Mouse (Mus musculus): ENCODE measurements around the gene Grpel1.

Grpel1 gene

DNA sequence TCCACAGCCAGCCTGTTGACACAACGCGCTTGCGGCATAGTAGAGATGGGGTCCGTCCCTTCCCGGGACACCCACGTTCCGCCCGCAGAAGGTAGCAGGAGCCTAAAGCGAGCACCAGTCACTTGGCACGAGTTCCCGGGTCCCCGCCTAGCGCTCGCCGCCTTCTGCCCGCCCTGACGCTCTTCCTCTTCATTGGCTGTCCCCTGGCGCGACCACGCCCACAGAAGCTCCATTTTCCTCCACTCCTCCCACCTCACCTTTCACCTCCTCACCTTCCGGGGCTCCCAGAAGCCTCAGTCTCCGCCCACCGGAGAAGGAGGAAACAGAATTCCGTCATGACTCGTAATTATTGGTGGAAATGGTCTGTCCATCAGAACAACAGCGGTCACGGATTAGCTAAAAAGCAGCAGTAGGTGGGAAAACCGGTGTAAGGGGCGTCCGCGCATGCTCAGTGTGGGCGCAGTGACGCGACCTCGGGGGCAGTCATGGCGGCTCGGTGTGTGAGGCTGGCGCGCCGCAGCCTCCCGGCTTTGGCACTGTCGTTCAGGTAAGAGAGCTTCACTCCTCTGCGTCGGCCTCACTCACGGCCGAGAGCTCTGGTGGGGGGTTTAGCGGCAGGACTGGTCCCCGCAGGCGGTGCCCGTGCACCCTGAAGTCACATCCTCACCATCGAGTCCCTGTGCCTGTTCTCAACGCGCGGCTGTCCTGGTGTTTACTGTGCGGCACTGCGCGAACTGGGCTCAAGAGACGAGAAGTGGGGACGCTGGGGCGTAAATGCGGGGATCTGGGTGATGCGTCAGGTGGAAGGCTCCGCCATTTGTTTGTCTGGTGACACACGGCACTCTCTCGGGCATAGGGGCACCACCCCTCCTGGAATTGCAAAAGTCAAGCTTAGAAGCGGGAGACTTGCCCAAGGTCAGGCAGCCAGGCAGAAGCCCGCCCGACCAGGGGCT is at the start of gene Grpel1:
Grpel1 (plus strand) TSS at position 290 of the 953 bp plus-strand sequence.
- peak; percentile 99 for DNase-seq

DNA sequence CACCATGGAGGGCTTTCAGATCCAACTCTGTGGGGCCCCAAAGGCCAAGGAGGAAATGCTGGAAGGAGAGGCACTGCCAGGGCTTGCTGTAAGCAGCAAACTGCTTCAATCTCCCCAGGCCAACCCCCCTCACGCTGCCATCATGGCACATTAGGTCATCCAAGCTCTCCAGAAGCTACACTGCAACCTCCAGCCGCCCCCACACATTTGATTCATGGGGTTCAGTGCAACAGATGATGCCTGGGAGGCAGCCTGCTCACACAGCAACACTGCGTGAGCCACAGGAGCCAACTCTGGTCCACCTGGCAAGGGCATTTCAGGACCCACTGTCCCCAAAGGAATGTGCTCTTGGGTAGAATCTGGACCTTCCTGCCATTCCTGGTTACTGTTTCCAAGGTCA is 44.9 kb upstream of the Grpel1 start:
- DNase-seq = no peak

DNA sequence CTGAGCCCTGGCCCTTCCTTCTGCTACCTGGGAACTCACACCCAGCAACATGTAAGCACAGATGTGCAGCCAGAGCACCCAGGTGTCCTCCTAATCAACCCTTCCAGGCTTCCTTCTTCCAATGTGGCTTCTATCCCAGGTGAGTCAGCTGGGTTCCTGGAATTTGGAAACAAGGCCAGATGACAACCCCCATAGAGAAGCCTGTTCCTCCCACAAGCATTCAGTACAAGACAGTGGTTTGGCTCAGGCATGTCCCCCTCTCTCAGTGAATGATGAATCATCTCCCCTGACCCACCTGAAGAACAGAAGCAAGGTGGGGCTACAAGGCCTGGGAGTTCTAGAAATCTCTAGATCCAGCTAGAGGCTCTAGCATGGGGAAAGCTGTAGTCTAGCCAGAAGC is 42.1 kb upstream of the Grpel1 start:
- DNase-seq = no peak

DNA sequence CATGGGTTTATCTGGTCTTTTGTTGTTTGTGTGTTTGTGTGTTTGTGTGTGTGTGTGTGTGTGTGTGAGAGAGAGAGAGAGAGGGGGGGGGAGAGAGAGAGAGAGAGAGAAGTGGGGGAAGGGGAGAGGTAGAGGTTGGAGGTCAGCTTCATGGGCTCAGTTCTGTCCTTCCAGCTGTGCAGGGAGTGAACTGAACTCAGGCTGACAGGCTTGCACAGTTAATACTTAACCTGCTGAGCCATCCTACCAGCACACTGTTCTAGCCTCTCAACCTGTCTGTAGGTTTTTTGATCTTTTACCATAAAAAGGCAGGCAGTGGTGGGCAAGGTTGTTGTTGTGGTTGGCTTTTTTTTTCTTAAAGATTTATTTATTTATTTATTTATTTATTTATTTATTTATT is 40.1 kb upstream of the Grpel1 start:
- peak; percentile 17 for DNase-seq

DNA sequence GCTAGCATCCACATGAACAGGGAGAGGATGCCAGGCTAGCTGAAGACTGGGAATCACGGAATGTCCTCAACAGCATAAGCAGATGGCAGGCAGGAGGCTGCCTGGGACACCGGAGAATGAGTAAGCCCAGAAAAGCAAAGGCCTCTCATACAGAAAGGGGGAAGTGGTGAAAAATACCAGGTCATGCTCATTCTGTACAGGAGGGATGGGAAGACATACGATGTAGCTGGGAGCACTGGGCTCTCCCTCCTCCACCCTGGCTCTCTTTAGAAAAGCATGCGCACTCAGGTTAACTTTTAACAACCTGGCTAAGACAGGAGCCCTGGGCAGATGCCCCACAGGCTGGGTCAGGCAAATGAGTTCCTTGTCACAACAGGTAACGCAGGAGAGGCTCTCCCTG is 38.4 kb upstream of the Grpel1 start:
- peak; percentile 67 for DNase-seq

DNA sequence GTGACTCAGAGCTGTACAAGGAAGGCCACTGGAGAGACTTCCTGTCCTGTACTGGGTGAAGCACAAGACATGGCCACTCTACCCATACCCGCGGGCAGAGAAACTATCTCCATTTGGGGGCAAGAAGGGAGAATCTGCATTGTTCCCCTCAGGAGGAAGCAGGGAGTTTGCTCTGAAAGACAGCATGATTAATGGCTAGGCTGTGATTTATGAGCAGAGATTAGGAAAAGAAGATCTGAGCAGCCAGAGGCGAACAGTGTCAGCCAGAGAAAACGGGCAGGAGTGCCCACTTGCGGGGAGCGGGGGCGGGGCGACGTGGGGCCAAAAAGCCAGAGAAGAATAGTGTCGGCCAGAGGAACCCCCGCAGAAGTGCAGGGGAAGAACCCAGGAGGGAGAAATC is 37.0 kb upstream of the Grpel1 start:
- no peak for DNase-seq

DNA sequence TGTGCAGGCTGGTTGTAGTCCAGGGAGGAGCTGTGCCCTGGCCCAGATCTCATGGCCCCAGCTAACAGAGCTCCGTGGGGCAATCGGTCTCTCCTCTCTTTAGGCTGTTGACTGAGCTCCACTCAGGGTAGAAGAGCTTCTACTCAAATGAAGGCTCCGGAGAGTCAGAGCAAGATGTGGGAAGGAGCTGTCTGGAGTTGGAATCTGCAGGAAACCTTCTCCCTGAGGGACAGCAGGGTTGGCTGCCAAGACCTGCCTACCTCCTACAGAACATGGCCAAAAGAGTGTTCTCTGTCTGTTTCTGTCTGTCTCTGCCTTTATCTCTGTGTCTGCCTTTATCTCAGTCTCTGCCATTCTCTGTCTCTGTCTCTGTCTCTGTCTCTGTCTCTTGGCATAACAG is 35.2 kb upstream of the Grpel1 start:
- DNase-seq = no peak

DNA sequence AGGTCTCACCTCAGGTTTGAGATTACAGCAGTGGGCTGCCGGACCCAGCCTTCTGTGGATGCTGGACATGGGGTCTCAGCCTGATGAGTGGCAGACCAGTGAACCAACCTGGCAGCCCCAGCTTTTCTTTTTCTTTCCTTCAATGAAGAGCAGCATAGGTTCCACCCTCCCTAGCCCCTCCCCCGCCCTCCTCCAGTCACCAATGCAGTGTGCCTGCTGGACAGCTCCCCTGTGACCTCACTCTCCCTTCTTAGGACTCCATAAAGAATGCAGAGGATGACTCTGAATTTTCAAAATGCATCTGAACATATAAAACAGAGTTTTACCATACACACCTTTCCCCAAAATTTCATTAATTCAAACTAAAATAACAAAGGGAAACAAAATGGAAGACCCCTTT is 33.1 kb upstream of the Grpel1 start:
- DNase-seq = no peak

DNA sequence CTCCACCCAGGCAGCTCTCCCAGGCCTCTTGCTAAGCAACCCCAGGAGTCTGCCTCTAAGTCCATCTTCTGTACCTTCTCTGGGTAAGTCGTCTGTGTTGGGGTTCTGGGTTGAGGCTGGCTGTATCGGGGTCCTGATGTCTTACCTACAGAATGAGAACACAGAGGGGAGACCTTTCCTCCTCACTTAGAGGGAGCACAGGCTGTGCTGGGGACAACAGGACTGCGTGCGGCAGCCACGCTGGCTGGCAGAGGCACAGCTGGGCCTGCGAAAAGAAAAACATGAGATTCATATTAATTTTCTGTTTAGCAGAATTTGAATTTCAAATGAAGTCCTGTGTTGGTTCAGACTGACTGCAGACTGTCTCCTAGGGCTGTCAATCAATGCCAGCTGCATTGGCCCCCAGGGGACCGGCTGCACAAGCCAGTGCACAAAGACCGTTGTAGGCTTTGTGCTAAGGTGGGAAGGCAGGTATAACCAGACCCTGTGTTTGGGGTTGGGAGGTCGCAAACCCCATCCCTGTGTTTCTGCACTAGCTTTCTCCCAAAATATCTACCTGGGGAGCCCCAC is 30.3 kb upstream of the Grpel1 start:
- DNase-seq = no peak

DNA sequence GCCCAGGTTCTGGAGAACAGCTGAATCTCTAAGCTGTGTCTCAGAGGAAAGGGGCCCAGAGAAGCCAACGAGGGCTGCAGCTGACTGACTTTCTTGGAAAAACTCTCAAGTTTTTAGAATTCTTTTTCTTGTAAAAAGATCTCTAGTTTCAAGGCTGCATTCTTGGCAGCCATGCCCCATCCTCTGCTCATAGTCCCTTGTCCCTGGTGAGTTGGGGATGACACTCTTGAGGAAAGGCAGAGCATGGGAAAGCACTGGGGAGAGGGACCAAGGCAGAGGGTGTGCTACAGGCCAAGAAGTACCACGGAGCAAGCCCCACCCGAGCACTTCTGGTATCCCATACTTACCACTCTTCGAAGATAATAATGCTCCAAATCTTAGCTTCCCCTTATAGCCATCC is 27.9 kb upstream of the Grpel1 start:
- DNase-seq = no peak

DNA sequence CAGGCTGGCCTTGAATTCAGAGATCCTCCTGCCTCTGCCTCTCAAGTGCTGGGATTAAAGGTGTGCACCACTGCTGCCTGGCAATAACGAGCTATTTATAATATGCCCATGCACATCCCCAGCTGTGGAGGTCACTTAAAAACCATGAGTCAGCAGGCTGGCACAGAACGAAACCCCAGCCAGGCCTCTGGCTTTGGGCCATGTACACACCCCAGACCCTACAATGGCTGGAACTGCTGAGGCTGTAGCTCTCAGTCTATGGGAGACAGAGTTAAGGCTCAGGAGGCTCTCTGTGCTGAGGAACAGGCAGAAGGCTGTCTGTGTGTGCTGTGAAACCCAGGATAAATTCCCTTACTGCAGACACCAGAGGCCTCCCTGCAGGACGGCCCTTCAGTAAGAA is 24.1 kb upstream of the Grpel1 start:
- DNase-seq = no peak

DNA sequence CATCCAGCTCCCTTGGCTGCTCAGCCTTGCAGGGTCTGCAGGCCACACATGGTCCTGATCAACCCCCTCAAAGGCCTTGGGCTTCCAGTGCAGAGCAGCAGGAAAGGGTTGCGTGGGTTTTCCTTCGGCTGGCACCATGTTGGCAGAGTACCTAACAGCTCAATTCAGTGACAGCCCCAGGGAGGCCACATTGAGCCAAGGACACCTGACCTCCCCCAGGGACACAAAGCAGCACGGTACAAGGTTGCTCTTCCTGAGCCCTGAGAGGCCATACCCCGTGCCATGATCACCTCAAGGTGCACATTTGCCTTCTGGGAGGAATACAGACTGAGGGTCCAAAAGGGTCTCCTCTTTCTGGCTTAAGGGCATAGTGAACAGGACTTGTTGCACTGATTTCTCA is 20.2 kb upstream of the Grpel1 start:
- DNase-seq = no peak

DNA sequence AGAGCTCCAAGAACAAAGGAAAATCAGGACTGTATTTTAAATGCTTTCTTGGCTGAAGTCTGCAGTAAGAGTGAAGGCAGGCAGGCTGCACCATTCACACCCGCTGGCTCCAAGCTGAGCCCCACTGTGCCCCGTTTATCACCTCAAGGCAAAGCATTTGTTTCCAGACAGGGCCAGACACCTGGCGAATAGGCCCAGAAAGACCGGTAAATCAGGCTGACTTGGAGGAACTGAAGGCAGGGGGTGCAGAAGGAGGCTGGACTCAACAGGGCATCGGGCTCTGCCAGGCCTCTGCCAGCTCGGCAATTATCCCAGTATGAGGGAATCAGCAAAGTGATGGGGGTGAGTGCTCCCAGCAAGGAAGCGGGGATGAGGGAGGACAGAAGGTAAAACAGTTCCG is 19.8 kb upstream of the Grpel1 start:
- no peak for DNase-seq

DNA sequence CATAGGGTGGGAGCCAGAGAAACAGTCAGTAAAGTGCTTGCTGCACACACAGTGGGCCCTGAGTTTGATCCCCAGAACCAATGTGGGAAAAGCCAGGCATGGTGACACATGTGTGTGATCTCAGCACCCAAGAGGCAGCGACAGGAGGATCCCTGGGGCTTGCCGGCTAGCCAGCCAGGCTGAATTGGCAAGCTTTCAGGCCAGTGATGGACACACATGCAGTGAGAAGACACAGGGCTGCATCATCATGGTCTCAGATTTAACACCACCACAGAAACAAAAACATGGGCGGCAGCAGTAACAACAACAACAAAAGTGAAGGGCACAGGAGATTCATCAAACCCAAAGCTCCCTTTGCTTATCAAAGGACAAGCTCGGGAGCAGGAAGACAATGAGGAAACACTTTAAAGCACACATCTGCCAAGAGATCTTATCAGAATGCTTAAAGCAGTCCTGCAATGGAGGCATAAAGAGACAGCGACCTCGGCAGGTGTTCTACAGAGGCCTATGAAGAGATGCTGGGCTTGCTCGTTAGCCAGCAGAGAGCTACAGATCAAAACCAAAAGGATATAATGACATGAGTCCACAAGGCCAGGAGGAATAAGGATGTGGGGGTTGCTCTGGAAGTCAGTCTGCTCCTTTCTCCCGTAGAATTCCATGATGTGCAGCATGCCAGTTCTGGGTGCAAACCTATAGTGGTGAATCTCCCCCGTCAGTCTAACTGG is 18.5 kb upstream of the Grpel1 start:
- DNase-seq = no peak

DNA sequence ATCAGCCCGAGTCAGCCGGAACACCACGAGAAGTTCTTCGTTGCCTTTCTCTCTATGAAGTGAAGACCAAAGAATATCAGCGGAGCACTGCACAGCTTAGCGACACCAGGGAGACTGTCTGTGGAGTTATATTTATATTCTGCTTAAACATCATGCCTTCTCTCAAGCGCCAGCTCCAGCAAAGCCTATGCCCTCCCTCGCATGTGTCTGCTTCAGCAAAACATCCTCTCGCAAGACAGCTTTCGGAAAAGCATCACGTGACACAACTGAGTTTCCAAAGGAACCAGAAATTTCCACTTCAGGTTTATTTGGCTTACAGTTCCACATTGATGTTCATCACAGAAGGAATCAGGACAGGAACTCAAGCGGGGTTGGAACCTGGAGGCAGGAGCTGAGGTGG is 16.9 kb upstream of the Grpel1 start:
- no peak for DNase-seq

DNA sequence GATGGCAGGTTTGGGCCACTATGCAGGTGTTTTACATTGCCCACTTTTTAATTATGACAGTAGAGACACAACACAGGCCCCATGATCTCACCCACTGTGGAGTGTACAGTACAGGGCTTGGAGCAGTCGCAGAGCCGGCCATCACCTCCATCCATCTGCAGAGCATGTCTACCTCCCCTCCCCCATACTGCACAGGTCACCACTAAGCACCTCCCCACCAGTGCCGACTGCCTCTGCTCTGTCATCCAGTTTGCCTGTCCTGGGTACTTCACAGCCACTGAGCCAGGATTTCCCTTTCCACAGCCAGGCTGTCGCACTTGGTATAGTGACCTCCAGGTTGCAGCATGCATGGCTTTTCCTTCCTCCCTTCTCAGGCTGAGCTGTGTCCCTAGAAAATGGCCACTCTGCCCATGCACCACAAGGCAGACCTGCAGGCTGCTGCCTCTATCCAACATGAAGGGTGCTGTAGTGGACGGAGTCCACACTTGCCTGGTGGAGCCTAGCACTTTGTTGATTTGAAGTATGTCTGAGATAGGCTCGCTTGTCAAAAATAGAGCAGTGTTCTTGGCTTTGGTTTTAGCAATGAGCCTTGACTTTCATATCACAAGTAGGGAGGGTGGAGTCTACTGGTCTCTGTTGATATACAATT is 15.0 kb upstream of the Grpel1 start:
- DNase-seq = no peak

DNA sequence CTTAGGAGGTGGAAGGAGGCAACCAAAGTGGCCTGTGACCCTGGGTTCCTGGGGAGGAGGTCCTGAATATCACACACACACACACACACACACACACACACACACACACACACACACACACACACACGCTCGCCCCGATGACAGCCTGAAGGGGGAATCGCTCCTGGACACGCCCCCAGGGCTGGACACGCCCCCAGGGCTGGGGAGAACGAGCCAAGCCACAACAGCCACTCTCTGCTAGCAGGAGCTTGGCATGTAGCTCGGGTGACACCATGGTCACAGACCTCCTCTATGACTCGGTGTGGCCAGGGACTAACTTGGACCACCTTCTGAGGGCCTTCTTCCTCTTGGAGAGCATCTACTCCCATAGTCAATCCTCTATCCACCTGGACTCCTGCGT is 13.7 kb upstream of the Grpel1 start:
- DNase-seq = no peak

DNA sequence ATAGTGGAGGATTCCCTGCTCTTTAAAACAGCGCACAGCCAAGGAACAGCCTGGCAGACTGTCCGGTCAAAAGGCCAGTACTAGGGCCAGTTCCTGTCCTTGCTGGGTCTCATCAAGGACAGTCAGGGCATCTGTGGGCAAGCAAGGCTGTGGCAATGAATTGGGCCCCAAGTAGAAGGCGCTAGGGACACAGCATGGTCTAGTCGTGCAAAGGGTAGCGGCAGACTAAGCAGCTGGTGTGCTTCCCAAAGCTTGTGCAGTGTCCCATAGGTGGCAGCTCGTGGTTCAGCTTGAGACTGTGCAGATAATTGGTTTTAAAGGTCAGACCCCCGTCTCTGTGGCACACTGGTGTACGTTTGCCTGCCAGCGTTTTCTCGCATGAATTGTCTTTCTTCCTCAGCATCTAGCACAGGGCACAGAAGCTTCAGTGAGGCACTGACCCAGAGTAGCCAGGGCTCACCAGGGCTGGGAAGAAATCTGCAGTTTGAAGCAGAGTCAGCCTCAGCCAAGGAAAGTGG is 12.9 kb upstream of the Grpel1 start:
- DNase-seq = no peak

DNA sequence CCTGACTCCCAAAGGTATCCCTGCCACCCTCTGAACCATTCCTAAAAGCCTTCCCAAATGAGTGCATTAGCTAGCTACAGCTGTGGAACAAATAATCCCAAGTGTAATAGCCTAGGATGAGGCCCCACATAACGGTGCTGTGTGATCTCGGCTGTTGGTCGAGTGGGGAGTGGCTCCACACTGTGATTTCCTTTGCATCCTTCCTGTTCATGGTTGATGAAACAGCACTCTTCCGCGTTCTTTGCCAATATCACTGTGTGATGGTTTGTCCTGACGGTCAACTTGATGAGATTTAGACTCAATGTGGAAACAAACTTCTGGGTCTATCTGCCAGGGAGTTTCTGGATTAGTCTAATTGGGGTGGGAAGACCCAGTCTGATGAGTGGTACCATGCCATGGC is 12.0 kb upstream of the Grpel1 start:
- no peak for DNase-seq

DNA sequence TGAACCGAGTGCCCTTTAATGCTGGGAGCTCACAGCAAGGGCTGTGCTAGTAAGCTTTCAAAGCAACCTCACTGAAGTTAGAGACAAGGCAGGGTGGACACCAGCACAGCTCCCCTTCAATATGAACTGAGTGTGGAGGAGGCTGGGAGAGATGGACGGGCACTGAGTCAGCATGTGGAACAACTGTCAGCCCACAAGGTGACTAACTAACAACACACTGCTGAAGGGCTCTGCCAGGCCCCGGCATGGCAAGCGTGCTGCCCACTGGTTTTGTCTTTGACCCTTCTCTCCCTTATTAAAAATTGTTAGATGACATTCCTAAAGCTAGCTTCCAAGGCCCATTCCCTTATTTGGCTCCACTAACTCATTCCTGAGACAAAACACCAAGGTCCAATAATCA is 7.1 kb upstream of the Grpel1 start:
- no peak for DNase-seq

DNA sequence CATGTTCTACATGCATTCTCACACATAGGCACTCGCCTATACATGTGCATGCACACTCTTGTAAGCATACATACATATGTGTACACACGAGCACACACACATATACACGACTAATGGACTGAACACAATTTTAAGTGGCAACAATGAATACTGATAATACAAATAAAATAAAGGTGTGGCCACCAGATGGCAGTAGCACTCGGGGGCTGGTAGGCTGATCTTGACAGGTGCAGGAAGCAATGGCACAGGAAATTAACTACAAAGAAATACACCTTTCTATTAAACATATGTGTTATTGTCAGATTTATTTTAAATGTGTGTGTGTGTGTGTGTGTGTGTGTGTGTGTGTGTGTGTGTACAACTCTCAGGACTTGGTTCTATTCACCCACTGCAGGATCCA is 5.9 kb upstream of the Grpel1 start:
- DNase-seq = peak; percentile 59

DNA sequence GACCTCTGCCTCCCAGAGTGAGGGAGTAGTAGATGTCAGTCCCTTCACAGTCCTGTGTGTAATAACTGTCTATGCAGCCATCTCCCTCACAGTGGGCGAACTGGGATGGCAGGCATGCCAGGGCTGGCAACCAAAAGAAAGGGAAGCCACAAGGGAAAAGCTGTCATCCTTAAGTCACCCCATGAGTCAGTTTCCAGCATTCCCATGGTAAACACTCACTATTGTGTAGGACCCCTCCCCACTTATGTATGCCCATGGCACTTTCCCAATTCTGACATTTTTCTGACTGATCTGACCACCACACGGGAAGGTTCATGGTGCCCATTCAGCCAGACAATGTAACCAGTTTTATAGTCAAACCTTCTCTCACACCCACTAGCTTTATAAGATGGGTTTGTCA is 4.1 kb upstream of the Grpel1 start:
- no peak for DNase-seq

DNA sequence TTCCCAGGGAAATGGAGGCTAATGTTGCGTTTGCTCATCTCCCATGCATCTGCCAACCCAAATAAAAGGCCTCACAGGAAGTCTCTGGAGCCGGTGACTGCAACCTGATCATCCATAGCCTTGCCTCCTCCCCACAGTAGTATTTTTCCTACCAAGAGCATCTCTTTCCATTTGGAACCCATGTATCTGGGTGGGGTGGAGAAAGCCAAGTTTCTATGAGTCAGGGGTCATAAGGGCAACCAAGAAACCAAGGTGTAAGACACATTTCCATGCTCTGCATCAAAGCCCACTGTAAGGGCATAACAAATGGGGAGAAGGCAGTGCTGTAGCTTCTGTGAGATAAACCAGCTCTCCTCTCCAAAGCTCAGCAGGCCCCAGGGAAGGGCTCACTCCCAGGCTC is 3.6 kb upstream of the Grpel1 start:
- DNase-seq = no peak
